Mouse (Mus musculus) brain, embryonic 14.5 days (tissue): ENCODE measurements around the gene Dennd1a.

Experiments used
- CTCF ChIP-seq: fragments of 200-500 bp; IDR thresholded peaks from 2 replicates; pipeline ENCODE4 v1.5.1; 2012; ENCODE audit warnings: inconsistent platforms, mild to moderate bottlenecking, moderate library complexity, borderline replicate concordance; ENCODE audit not compliant: insufficient read depth, insufficient read length; ENCODE audit errors: extremely low read depth
- POLR2A ChIP-seq: fragments of 200-500 bp; IDR thresholded peaks from 2 replicates; pipeline ENCODE4 v1.6.1; 2012; ENCODE audit warnings: mild to moderate bottlenecking, inconsistent platforms, borderline replicate concordance; ENCODE audit not compliant: poor library complexity, insufficient read depth, insufficient read length, severe bottlenecking; ENCODE audit errors: extremely low read depth

DNA sequence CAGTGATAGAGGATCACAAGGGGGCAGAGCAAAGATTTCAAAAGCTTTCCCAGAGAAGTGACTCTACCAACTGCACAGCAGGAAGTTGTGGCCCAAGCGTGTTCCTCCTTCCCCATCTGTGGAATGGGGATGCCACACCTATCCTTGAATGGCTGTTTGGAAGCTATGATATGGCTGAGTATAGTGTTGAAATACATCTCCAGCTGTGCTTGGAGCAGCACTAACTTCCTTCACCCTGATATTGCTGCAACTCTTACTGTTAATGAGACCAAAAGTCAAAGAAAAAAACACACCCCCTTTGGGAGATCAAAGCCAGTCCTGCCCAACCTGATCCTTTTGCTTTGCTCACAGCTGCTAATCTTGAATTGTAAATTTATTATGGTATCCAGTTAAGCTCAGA, 221.3 kb downstream of the Dennd1a start:
- TF ChIP-seq CTCF (no peak), POLR2A (no peak)
